Mouse (Mus musculus) embryonic facial prominence, embryonic 12.5 days (tissue): ENCODE data around the gene 1700001C19Rik. TPM values are rescaled to one million over a fixed set of nuclear protein-coding genes. Genes with fewer than 3 reads are reported as not detected.
A peak's percentile ranks its signal among the peaks of the same experiment; 100 is the strongest.

Source experiments
- ATAC-seq: fragments of 200-750 bp; cut with Nextera tagmentation; 2 replicates; pipeline ENCODE4 v1.8.0; 2017; ENCODE audit not compliant: insufficient number of reproducible peaks, insufficient read depth, low FRiP score, low TSS enrichment
- H3K27ac ChIP-seq: fragments of 300-500 bp; sonication (generic); 2 replicates; pipeline ENCODE4 v1.5.1; 2016; ENCODE audit warnings: mild to moderate bottlenecking
- H3K27me3 ChIP-seq: fragments of 300-500 bp; sonication (generic); 2 replicates; pipeline ENCODE4 v1.6.1; 2016; ENCODE audit warnings: mild to moderate bottlenecking, moderate library complexity
- H3K36me3 ChIP-seq: fragments of 300-500 bp; sonication (generic); 2 replicates; pipeline ENCODE4 v1.6.1; 2016; ENCODE audit warnings: mild to moderate bottlenecking
- H3K4me1 ChIP-seq: fragments of 300-500 bp; sonication (generic); 2 replicates; pipeline ENCODE4 v1.6.1; 2016
- H3K4me2 ChIP-seq: fragments of 300-500 bp; sonication (generic); replicated peaks from 2 replicates; pipeline ENCODE4 v1.6.1; 2016; ENCODE audit warnings: mild to moderate bottlenecking, moderate library complexity
- H3K4me3 ChIP-seq: fragments of 300-500 bp; sonication (generic); 2 replicates; pipeline ENCODE4 v1.5.1; 2016; ENCODE audit warnings: mild to moderate bottlenecking
- H3K9ac ChIP-seq: fragments of 300-500 bp; sonication (generic); 2 replicates; pipeline ENCODE4 v1.6.1; 2016; ENCODE audit warnings: mild to moderate bottlenecking, moderate library complexity
- H3K9me3 ChIP-seq: fragments of 300-500 bp; sonication (generic); 2 replicates; pipeline ENCODE4 v1.6.1; 2016; ENCODE audit warnings: mild to moderate bottlenecking, moderate library complexity
- WGBS: fragments of 180-500 bp; shearing (Covaris S2); methylation state at CpG from one replicate; pipeline ENCODE4 v1.1.7; 2016; 5-methylcytosine and 5-hydroxymethylcytosine counted together
- polyA plus RNA-seq: library from polyadenylated mRNA; unstranded; fragments of >200 nt; fragmentation: Nextera tagmentation; extraction: Ambion mirVana; gene quantifications from 2 replicates; pipeline ENCODE4 v1.2.1, GENCODE M21; 2016

1700001C19Rik gene
- polyA plus RNA-seq, 1 experiment from 2014 or later: 0.41 TPM

GRCm38 (mm10) chr17:47445518-47445917, 8.3 kb upstream of the 1700001C19Rik start:
- no peak overlapping the region for H3K9ac ChIP-seq
- no peak overlapping the region for H3K4me2 ChIP-seq
- H3K4me3 ChIP-seq: no peak overlapping the region
- H3K27me3 ChIP-seq: no peaks in the 10 kb centered on the region
- peaks cover 25% of the 10 kb centered on the region; the same call in 1 of the 2 replicates for H3K4me1 ChIP-seq
- no peak overlapping the region for H3K27ac ChIP-seq
- no peaks in the 10 kb centered on the region for H3K36me3 ChIP-seq
- WGBS: 71% methylated on average over 11 of the region's 11 CpGs
- ATAC-seq: no peak
- no peaks in the 10 kb centered on the region for H3K9me3 ChIP-seq

GRCm38 (mm10) chr17:47444113-47444512, 6.9 kb upstream of the 1700001C19Rik start:
- no peak overlapping the region for H3K9ac ChIP-seq
- H3K27ac ChIP-seq: no peak overlapping the region
- no peak overlapping the region for H3K4me3 ChIP-seq
- no peaks in the 10 kb centered on the region for H3K9me3 ChIP-seq
- WGBS: 70% methylated on average over 6 of the region's 6 CpGs
- ATAC-seq: no peak
- H3K4me2 ChIP-seq: no peak overlapping the region
- H3K36me3 ChIP-seq: no peaks in the 10 kb centered on the region
- peaks cover 5% of the 10 kb centered on the region for H3K27me3 ChIP-seq
- H3K4me1 ChIP-seq: peaks cover 17% of the 10 kb centered on the region; the same call in 1 of the 2 replicates

GRCm38 (mm10) chr17:47442271-47442670, 5.1 kb upstream of the 1700001C19Rik start:
- no peaks in the 10 kb centered on the region for H3K9me3 ChIP-seq
- H3K27ac ChIP-seq: no peak overlapping the region
- H3K4me2 ChIP-seq: no peak overlapping the region
- 73% methylated on average over 3 of the region's 3 CpGs for WGBS
- H3K9ac ChIP-seq: no peak overlapping the region
- peaks cover 9% of the 10 kb centered on the region; the same call in 1 of the 2 replicates for H3K4me1 ChIP-seq
- ATAC-seq: no peak
- peaks cover 24% of the 10 kb centered on the region for H3K27me3 ChIP-seq
- H3K36me3 ChIP-seq: no peaks in the 10 kb centered on the region
- H3K4me3 ChIP-seq: no peak overlapping the region

- Histone ChIP-seq H3K4me3 (no peak overlapping the region), H3K9me3 (no peaks in the 10 kb centered on the region), H3K9ac (no peak overlapping the region), H3K4me1 (peaks cover 13% of the 10 kb centered on the region), H3K27ac (no peak overlapping the region), H3K36me3 (no peaks in the 10 kb centered on the region), H3K4me2 (no peak overlapping the region), H3K27me3 (peaks cover 32% of the 10 kb centered on the region)
- ATAC-seq: no peak
- 55% methylated on average over 19 of the region's 19 CpGs for WGBS
These were observed 4.3 kb upstream of the 1700001C19Rik start for GRCm38 (mm10) chr17:47441296-47442051.

- no peak overlapping the region for H3K9ac ChIP-seq
- ATAC-seq: no peak
These were observed 3.2 kb upstream of the 1700001C19Rik start for GRCm38 (mm10) chr17:47440359-47440890.

GRCm38 (mm10) chr17:47439396-47440028, 2.3 kb upstream of the 1700001C19Rik start:
- Histone ChIP-seq H3K36me3 (no peaks in the 10 kb centered on the region), H3K4me3 (no peak overlapping the region), H3K4me2 (no peak overlapping the region), H3K9me3 (no peaks in the 10 kb centered on the region), H3K27ac (no peak overlapping the region), H3K27me3 (peaks cover 39% of the 10 kb centered on the region), H3K9ac (no peak overlapping the region), H3K4me1 (peaks cover 15% of the 10 kb centered on the region)
- no peak for ATAC-seq
- 39% methylated on average over 9 of the region's 9 CpGs for WGBS

More at GRCm38 (mm10) chr17:47440359-47440890, 3.2 kb upstream of the 1700001C19Rik start:
- Histone ChIP-seq H3K27me3 (peaks cover 39% of the 10 kb centered on the region), H3K4me1 (peaks cover 15% of the 10 kb centered on the region), H3K4me3 (no peak overlapping the region), H3K9me3 (no peaks in the 10 kb centered on the region), H3K4me2 (no peak overlapping the region), H3K27ac (no peak overlapping the region), H3K36me3 (no peaks in the 10 kb centered on the region)
- WGBS: 11% methylated on average over 9 of the region's 9 CpGs

- no peaks in the 10 kb centered on the region for H3K36me3 ChIP-seq
- H3K9me3 ChIP-seq: no peaks in the 10 kb centered on the region
- WGBS: 57% methylated on average over 6 of the region's 6 CpGs
- no peak overlapping the region for H3K4me3 ChIP-seq
- no peak for ATAC-seq
- H3K9ac ChIP-seq: no peak overlapping the region
- no peak overlapping the region for H3K27ac ChIP-seq
- peaks cover 15% of the 10 kb centered on the region for H3K4me1 ChIP-seq
- no peak overlapping the region for H3K4me2 ChIP-seq
- H3K27me3 ChIP-seq: peaks cover 39% of the 10 kb centered on the region
These were observed 1.4 kb upstream of the 1700001C19Rik start for GRCm38 (mm10) chr17:47438611-47439010.

- ATAC-seq: 0 out of 2 replicates have a peak, but pooled peaks have one; percentile 61
- no peak within 1 kb of the TSS for H3K27ac ChIP-seq
- under 1% methylated on average over 45 of the region's 45 CpGs for WGBS
These were observed 845 bp downstream of the 1700001C19Rik start, which contains the start of gene AI661453 for GRCm38 (mm10) chr17:47436156-47436906. TSS of gene AI661453 (plus strand) at chr17:47436615.

GRCm38 (mm10) chr17:47430815-47431214, 6.4 kb downstream of the 1700001C19Rik start:
- H3K27me3 ChIP-seq: peaks cover 2% of the 10 kb centered on the region; the same call in 1 of the 2 replicates
- no peaks in the 10 kb centered on the region for H3K36me3 ChIP-seq
- H3K9me3 ChIP-seq: no peaks in the 10 kb centered on the region
- 72% methylated on average over 5 of the region's 5 CpGs for WGBS
- ATAC-seq: no peak
- no peak overlapping the region for H3K27ac ChIP-seq
- H3K4me3 ChIP-seq: no peak overlapping the region
- H3K9ac ChIP-seq: no peak overlapping the region
- peaks cover 5% of the 10 kb centered on the region; the same call in 1 of the 2 replicates for H3K4me1 ChIP-seq
- H3K4me2 ChIP-seq: no peak overlapping the region

More at GRCm38 (mm10) chr17:47436156-47436906, 845 bp downstream of the 1700001C19Rik start, which contains the start of gene AI661453:
- H3K4me2 ChIP-seq: peak within 1 kb of the TSS; percentile 73
- H3K9ac ChIP-seq: peak within 1 kb of the TSS; percentile 33
- H3K4me1 ChIP-seq: peaks cover 15% of the 10 kb centered on the region
- H3K27me3 ChIP-seq: peaks cover 39% of the 10 kb centered on the region
- H3K4me3 ChIP-seq: peak within 1 kb of the TSS; percentile 41
- H3K36me3 ChIP-seq: no peaks in the 10 kb centered on the region
- no peaks in the 10 kb centered on the region for H3K9me3 ChIP-seq

- no peaks in the 10 kb centered on the region for H3K36me3 ChIP-seq
- peaks cover 5% of the 10 kb centered on the region; the same call in 1 of the 2 replicates for H3K4me1 ChIP-seq
- no peak overlapping the region for H3K27ac ChIP-seq
- no peaks in the 10 kb centered on the region for H3K27me3 ChIP-seq
- no peak; the same call in 1 of the 2 replicates for ATAC-seq
- 0 out of 2 replicates have a peak overlapping the region, but pooled peaks have one; percentile 25 for H3K4me2 ChIP-seq
- no peak overlapping the region for H3K4me3 ChIP-seq
- H3K9me3 ChIP-seq: no peaks in the 10 kb centered on the region
- 9% methylated on average over 8 of the region's 8 CpGs for WGBS
- H3K9ac ChIP-seq: no peak overlapping the region
These were observed 8.3 kb downstream of the 1700001C19Rik start for GRCm38 (mm10) chr17:47428831-47429304.

GRCm38 (mm10) chr17:47427316-47427715, 9.9 kb downstream of the 1700001C19Rik start:
- 75% methylated on average over 6 of the region's 6 CpGs for WGBS
- ATAC-seq: no peak
- no peak overlapping the region for H3K4me3 ChIP-seq
- H3K9me3 ChIP-seq: no peaks in the 10 kb centered on the region
- H3K27me3 ChIP-seq: no peaks in the 10 kb centered on the region
- H3K4me2 ChIP-seq: no peak overlapping the region
- no peak overlapping the region for H3K9ac ChIP-seq
- no peaks in the 10 kb centered on the region for H3K36me3 ChIP-seq
- H3K4me1 ChIP-seq: peaks cover 5% of the 10 kb centered on the region; the same call in 1 of the 2 replicates
- no peak overlapping the region for H3K27ac ChIP-seq
